Mouse (Mus musculus) c-Kit-positive CD71-positive TER-119-positive erythroid progenitor cells, embryonic 14.5 days (primary cell): ENCODE data around the gene Add2.
"Not testable (repeated sequence)": the region's sequence is repeated elsewhere in the genome, so short reads cannot be mapped to it uniquely, and the experiment has no call there.

Experiments
- DNase-seq: peaks from one replicate; pipeline ENCODE4 v3.0.0-alpha.2; 2013; ENCODE audit warnings: low spot score

The Add2 gene

DNA sequence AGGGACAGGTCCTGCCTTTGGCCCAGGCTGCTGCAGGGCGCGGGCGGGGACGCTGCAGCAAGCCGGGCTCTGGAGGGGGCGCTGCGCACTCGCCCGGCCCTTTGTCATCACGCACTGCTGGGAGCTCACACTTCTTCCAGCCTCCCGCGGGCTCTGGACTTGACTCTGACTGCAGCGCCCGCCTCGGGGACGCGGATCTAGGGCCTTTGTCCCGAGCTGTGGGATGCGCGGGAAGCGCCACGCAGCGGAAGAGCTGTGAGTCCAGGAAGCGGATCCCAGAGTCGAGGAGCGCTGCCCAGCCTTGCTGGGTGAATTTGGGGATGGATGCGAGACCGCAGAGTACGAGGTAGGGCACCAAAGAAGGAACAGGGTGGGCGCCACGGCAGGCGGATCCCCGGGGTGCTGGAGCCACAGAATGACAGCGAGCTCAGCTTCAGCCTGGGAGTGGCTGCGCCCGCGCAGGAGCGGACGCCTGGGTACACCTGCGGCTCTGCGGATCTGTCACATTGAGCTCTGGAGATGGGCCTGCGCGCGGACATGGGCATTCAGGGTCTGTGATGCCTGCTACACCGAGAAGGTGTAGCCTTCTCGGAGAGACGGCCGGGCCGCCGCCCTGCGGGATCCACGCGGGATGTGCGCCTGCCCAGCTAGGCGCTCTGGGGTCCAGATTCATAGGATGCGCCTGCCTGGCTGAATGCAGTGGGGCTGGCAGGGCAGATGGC lies at the start of gene Add2:
Gene Add2 (plus strand): TSS at position 81 of the 722 bp plus-strand sequence.
- no peak for DNase-seq

DNA sequence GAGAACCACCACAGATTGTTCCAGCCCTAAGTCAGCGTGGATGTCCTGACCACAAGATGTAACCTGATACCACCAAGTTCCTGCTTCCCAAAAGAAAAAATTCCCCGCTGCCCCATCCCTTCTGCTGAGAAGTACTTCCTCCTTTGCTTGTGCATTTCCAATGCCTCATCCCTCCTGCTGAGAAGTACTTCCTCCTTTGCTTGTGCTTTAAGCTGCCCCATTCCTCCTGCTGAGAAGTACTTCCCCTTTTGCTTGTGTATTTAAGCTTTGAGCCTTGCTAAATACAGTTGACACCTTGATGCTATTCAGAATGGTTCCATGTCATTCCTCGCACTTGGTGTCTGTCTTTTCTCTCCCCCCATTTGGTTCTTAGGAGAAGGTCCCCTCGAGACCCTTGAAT lies 49.7 kb upstream of the Add2 start:
- not testable (repeated sequence) for DNase-seq

GRCm38 (mm10) chr6:85984351-85984750 lies 44.1 kb upstream of the Add2 start:
- no peak for DNase-seq

GRCm38 (mm10) chr6:85989570-85989969 lies 38.9 kb upstream of the Add2 start:
- DNase-seq, result not testable (repeated sequence)

DNA sequence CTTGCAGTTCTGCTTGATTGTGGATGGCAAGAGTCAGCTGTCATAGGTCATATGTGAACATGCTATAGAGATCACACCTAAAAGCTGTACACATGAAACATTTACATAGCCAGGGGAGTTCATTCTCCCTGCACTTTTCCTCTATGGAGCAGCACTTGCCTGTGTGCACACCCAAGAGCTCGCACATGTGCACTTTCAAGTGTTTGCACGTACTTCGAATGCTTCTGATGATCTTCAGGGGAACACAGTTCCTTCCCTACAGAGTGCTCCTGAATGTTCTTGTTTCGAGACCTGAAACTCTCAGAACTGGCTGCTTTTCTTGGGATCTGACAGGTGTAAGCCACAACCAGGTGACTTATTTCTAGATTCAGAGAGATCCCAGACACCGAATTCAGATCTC lies 37.7 kb upstream of the Add2 start:
- DNase-seq, result not testable (repeated sequence)

DNA sequence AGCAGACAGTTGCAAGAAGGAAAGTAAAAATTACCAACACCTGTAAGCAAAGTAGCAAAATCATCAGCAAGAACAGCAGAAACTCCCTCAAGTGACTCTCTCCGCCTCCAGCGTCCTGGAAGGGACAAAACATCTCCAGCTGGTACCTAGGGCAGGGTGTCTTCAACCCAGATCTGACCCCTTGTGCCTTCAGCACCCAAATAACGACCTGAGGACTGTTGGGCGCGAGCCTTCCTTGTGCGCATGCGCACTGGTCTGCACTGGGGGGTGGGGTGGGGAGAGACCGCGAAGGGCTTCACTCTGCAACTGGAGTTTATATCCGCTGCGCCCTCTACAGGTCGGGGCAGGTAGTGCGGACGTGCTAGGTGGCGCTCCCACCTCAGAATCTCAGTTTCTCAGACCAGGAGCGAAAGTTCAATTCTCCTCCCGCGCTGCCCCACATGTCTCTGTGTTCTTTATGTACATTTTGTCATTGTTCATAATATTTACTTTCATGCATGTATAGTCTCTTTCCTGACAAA lies 25.0 kb upstream of the Add2 start:
- peak; percentile 39 for DNase-seq

DNA sequence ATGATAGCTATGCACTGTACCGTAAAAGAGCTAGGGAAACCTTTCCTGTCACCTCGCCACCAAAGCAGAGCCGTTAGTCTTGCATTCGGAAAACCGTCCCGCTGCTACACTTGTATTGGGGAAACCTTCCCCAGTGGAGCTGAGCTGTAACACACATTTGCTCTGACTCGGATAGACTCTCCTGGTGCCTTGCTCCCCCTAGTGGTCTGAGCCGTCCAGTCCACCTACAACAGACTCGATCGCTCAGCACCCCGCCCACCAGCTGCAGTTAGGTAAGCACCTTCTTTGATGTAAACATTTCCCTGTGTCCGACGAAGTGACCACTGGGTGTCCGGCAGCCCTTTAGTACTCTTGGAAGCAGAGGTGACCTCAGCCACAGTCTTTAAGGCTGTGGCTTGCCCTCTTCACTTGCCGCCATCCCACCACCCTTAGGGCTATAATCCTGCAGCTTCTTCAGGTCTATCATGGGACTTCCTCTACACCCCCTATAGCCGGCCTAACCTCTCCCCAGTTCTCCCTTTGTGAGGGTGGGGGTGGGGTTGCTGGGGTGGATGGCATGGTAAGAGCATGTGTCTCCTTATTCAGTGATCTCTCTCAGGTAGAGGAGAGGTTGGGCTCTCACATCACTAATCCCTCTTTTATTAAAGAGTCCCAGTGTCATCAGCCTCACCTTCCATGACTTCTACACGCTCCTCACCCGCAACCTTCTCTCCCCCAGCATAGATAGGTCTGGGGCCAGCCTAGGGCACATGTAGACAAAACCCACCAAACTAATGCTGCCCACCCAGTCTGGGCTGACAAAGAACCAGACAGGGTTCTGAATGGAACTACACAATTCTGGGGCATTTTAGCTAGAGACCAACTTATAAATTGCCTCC lies 24.0 kb upstream of the Add2 start:
- peak; percentile 79 for DNase-seq

DNA sequence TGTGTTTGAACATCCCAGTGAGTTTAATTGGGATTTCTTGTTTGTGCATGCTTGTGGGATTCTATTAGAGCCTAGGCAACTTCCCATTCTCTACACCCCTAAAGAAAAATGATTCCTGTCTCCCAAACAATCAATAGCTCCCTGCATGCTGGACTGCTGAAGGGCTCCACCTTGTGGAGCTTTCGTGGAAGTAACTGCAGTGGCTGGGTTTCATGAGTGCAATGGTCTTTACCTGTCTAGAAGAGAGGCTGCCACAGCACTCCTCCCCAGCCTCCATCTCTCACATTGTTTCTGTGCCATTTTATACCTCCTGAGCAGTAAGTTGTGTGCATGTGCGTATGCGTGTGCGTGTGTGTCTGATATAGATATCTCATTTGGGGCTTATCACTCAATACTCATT lies 18.5 kb upstream of the Add2 start:
- DNase-seq, result peak; percentile 49

DNA sequence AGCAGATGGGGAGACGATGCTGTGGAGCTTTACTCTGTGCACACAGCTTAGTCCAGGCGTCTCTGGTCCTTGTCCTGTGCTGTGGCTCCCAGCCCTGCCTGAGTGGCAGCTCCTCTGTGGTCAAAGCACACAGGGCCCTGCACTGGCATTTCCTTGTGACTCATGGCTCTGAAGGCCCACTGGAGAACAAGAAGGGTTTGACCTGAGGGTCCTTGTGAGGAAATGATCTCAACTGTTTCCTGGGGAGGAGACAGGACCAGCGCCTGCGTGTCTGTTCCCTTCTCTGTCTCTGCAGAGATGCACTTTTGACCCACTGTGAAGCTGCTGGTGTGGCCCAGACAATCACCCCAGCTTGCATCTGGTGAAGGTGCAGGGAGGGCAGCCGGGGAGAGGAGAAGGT lies 13.7 kb upstream of the Add2 start:
- not testable (repeated sequence) for DNase-seq

GRCm38 (mm10) chr6:86015871-86016270 lies 12.6 kb upstream of the Add2 start, which contains the start of gene Figla:
TSS of gene Figla (plus strand) at chr6:86016171.
- no peak for DNase-seq

DNA sequence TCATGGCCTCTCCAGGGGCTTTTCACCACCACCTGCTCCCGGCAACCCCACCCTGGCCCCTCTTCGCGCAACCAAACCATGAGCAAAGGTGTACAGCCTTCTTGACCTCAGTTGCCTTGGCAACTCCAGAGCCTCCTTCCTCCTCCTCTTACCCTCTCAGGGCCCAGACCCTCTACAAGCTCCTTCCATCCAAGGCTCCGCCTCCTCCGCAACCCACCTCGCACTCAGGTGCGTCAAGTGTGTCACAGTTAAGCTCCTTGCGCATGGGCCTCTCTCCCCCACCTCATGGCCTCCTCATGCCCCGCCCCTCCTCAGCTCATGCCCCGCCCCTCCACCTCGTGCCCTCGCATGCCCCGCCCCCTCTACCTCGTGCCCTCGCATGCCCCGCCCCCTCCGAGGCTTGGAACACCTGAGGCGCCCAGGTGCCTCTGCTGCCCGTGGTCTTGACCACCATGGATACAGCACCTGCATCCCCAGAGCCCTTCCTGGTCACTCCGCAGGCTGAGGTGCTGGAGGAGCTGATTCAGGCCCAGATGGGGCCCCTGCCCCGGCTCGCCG lies 11.6 kb upstream of the Add2 start:
- DNase-seq, result no peak

GRCm38 (mm10) chr6:86019415-86020237 lies 8.9 kb upstream of the Add2 start:
- no peak for DNase-seq

DNA sequence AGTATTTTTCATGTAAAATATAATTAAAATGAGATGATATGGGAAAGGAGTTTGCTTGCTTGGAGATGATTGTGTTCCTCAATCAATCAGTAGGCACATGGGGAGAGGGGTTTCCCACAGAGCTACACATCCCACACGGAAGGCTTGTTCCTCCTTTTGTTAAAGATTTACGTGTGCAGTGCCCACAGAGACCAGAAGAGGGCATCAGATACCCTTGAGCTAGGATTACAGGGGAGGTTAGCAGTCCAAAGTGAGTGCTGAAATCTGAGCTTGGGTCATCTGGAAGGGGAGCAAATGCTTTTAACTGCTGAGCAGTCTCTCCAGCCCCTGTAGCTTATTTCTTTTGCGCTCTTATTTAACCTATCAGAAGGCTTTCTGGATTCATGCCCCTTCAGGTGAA lies 7.5 kb upstream of the Add2 start:
- DNase-seq, result peak; percentile 51

GRCm38 (mm10) chr6:86026632-86027292 lies 1.7 kb upstream of the Add2 start:
- DNase-seq, result no peak

DNA sequence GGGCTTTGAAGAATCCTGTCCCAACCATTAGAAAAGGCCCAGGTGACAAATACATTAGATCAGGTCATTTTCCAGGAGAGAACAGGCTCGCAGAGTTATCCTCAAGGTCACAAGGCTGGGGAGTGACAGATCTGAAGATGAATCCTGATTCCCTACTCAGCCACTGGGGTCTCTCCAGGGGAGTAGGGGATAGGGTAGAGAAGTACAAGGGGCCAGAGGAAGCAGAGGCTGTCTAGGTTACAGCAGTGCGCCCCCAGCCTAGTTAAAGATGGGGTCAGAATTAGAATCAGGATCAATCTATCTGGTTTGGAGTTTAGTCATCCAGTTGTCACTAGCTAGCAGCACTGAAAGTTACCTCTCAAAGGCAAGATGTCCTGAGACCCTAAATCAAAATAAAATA lies 331 bp upstream of the Add2 start:
- no peak for DNase-seq

GRCm38 (mm10) chr6:86029323-86029713 lies 837 bp downstream of the Add2 start:
- DNase-seq, result no peak

DNA sequence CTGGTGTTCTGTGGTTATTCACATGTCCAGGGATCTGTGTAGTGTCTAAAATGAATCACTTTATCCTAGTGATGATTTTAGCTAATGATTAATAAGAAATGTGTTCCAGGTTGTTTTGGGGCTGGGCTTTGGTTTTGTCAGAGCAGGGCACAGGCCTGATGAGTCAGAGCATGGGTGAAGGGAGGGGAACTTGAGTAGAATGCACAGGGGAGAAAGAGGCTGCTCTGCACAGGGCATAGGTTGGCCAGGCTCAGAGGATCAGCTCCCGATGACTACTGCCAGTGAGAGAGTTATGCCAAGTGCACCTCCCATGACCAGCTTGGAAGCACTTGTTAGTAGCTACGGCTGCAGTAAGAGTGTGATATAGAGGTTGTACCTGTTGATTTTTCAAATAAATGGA lies 3.0 kb downstream of the Add2 start:
- DNase-seq, result no peak

DNA sequence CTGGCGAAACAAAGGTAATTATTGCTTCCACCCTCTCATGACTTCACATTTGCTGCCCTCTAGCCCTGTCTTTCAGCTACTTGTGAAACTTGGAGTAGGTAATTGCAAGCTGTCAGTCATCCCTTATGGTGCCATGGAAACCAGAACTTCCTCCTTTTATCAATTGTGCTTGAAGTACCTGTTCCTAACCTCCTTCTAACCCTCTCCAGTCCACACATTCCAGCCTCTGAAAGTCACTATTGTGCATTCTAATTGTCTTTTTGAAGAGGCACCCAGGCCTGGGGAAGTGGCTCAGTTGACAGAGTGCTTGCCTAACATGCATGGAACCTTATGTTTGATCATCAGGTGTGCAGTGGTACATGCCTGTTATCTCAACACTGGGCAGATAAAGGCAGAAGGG lies 5.2 kb downstream of the Add2 start:
- DNase-seq, result no peak

DNA sequence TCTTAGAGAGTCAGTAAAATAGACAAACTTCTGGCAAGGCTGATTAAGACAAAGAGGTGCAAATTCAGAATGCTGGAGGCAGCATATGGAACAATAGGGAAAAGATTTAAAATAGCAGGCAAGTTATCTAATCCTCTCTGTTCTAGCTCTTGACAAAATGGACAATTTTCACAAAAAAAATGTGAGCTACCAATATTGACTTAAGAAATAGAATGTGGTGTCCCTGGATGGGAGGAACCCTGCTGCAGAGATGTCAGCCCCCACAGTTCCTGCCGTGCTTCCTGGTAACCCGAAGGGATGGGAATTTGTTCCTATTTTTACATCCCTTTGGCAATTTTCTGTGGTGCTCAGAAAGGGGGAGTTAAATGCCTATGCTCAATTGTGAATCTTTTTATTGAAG lies 10.4 kb downstream of the Add2 start:
- no peak for DNase-seq

- no peak for DNase-seq
Measured at GRCm38 (mm10) chr6:86040140-86040539, 11.7 kb downstream of the Add2 start.

- DNase-seq, result no peak
Measured at GRCm38 (mm10) chr6:86047510-86047909, 19.0 kb downstream of the Add2 start.
